Mouse (Mus musculus) liver, embryonic 16.5 days (tissue): ENCODE data around the gene Brat1. TPM values are rescaled to one million over a fixed set of nuclear protein-coding genes. Genes with fewer than 3 reads are reported as not detected.
"Not testable (repeated sequence)": the region's sequence is repeated elsewhere in the genome, so short reads cannot be mapped to it uniquely, and the experiment has no call there.

ENCODE experiments used
- ATAC-seq: fragments of 200-750 bp; cut with Nextera tagmentation; 2 replicates; pipeline ENCODE4 v1.8.0; 2017; ENCODE audit warnings: low read depth, mild to moderate bottlenecking, moderate number of reproducible peaks, moderate library complexity
- H3K27ac ChIP-seq: fragments of 300-500 bp; sonication (generic); 2 replicates; pipeline ENCODE4 v1.5.1; 2014; ENCODE audit warnings: mild to moderate bottlenecking, low read length
- H3K27me3 ChIP-seq: fragments of 300-500 bp; sonication (generic); 2 replicates; pipeline ENCODE4 v1.6.1; 2014; ENCODE audit warnings: low read depth, low read length, mixed read lengths; ENCODE audit not compliant: control insufficient read depth, insufficient read depth
- H3K36me3 ChIP-seq: fragments of 300-500 bp; sonication (generic); 2 replicates; pipeline ENCODE4 v1.6.1; 2014; ENCODE audit warnings: mild to moderate bottlenecking; ENCODE audit not compliant: control insufficient read depth, insufficient read depth
- H3K4me1 ChIP-seq: fragments of 300-500 bp; sonication (generic); 2 replicates; pipeline ENCODE4 v1.6.1; 2014; ENCODE audit warnings: low read depth, low read length, mixed read lengths; ENCODE audit not compliant: control insufficient read depth
- H3K4me2 ChIP-seq: fragments of 300-500 bp; sonication (generic); 2 replicates; pipeline ENCODE4 v1.6.1; 2014; ENCODE audit warnings: low read depth, low read length, mixed read lengths
- H3K4me3 ChIP-seq: fragments of 300-500 bp; sonication (generic); 2 replicates; pipeline ENCODE4 v1.5.1; 2014; ENCODE audit warnings: low read depth, mild to moderate bottlenecking, low read length
- H3K9ac ChIP-seq: fragments of 300-500 bp; sonication (generic); 2 replicates; pipeline ENCODE4 v1.6.1; 2014; ENCODE audit warnings: low read depth, low read length
- H3K9me3 ChIP-seq: fragments of 300-500 bp; sonication (generic); replicated peaks from 2 replicates; pipeline ENCODE4 v1.6.1; 2016; ENCODE audit warnings: low read length; ENCODE audit not compliant: control insufficient read depth
- WGBS: fragments of 180-500 bp; shearing (Covaris S2); extraction: QIAGEN DNeasy Blood & Tissue Kit; methylation state at CpG from one replicate; pipeline ENCODE4 v1.1.7; 2014; ENCODE audit not compliant: insufficient replicate concordance; 5-methylcytosine and 5-hydroxymethylcytosine counted together
- polyA plus RNA-seq: library from polyadenylated mRNA; unstranded; fragments of >200 nt; fragmentation: Nextera tagmentation; extraction: Ambion mirVana; gene quantifications from 2 replicates; pipeline ENCODE4 v1.2.1, GENCODE M21; 2015

The Brat1 gene
- polyA plus RNA-seq, 1 experiment from 2014 or later: 7.8 TPM

DNA sequence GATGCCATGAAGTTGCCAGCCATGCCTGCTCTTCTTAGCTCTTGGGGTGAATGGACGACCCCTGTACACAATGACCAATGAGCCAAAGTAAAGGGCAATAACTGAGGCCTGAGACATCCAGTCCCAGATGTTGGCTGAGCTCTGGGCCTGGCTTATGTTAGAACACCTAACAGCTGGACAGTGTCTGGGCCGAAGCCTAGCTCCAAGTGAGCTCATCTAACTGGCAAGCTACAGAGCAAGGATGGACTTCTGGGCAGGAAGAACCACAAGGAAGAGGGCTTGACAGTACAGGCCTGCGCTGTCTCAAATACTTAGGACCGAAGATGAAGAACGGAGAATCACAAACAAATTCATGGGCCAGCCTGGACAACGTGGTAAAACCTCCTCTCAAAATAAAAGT is 32.2 kb upstream of the Brat1 start:
- not testable (repeated sequence) for H3K9ac ChIP-seq, H3K4me3 ChIP-seq, H3K27ac ChIP-seq, H3K9me3 ChIP-seq, H3K4me2 ChIP-seq, ATAC-seq, H3K4me1 ChIP-seq, H3K27me3 ChIP-seq, H3K36me3 ChIP-seq
- WGBS: 72% methylated on average over 6 of the region's 6 CpGs

DNA sequence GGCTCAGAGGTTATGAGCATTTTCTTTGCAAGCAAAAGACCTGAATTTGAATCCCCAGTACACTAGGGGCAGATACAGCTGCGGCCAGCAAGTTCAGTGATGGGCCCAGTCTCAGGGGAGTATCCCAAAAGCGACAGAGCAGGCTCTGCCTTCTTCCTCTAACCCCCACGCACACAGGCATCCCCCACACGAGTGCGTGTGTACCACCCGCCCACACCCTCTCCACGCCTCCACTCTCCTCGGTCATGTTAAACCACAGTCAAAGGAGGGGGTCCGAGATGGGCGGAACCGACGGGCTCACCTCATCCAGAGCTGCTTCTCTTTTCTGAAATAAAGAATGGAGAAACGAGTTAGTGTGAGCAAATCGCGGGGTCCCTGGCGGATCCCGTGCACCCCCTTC is 30.8 kb upstream of the Brat1 start:
- Histone ChIP-seq H3K4me1 (no peaks in the 10 kb centered on the region), H3K9ac (no peak overlapping the region), H3K27ac (no peak overlapping the region), H3K9me3 (0 out of 2 replicates have a peak, but pooled peaks cover 2% of the 10 kb centered on the region), H3K4me3 (no peak overlapping the region), H3K4me2 (no peak overlapping the region), H3K27me3 (no peaks in the 10 kb centered on the region), H3K36me3 (peaks cover 3% of the 10 kb centered on the region)
- WGBS: 68% methylated on average over 17 of the region's 17 CpGs
- no peak for ATAC-seq

DNA sequence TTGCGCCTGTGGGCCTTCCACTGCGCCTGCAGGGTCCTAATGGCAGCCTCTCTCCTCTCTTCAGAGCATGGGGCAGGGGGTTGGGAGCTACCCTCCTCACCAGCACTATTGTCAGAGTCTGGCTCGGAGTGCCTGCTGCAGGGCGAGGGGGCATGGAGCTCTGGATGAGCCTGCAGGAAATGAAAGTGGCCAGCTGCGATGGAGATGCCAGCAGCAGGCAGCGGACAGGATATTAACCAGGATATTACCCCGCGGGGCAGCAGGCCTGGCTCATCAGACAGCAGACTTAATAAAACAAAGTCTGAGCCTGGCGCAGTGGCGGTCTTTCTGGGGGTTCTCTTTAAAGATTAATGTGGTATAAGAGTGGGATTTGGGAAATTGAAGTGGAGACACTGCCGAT is 29.7 kb upstream of the Brat1 start:
- no peak for ATAC-seq
- no peak overlapping the region for H3K4me2 ChIP-seq
- 72% methylated on average over 11 of the region's 11 CpGs for WGBS

DNA sequence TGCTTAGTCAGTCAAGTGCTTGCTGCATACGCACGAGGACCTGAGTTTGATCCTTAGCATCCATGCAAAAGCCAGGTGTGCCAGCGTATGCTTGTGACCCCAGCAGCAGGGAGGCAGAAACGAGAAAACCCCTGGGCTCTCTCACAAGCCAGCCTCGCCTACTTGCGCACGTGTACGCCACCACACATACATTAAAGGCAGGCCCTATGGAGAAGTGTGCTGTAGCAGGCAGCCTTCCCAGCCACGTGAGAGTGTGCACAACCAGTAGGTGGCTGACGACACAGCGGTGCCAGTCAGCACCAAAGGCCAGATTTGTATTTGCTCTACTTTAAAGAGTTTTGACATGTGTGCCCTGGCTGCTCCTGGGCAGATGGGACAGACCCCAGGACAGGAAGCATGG is 29.2 kb upstream of the Brat1 start:
- ATAC-seq: no peak
- H3K9me3 ChIP-seq: no peaks in the 10 kb centered on the region
- H3K27ac ChIP-seq: no peak overlapping the region
- no peak overlapping the region for H3K9ac ChIP-seq
- WGBS: 69% methylated on average over 11 of the region's 11 CpGs
- no peaks in the 10 kb centered on the region for H3K36me3 ChIP-seq
- no peak overlapping the region for H3K4me2 ChIP-seq
- H3K4me1 ChIP-seq: no peaks in the 10 kb centered on the region
- H3K4me3 ChIP-seq: no peak overlapping the region
- no peaks in the 10 kb centered on the region for H3K27me3 ChIP-seq

More for the DNA sequence above, 29.7 kb upstream of the Brat1 start:
- Histone ChIP-seq H3K4me1 (no peaks in the 10 kb centered on the region), H3K9ac (no peak overlapping the region), H3K36me3 (no peaks in the 10 kb centered on the region), H3K27ac (no peak overlapping the region), H3K9me3 (no peaks in the 10 kb centered on the region), H3K27me3 (no peaks in the 10 kb centered on the region), H3K4me3 (no peak overlapping the region)

DNA sequence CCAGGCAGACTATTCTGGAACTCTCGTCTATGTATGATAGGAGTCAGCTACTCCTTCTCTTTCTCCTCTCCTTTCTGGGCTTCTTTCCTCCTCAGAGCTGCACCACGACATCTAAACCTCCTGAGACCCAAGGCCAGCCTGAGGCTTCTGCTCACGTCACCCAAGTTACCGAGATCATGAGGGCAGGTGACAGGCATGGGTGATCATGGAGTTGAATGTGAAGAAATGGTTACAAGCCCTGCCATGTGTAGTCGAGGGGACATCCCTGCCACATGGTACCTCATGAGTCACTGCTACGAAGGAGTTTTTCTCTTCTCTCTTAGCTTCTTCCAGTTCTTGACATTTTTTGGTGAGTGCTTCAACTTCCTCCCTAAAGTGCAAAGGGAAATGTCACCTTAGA is 27.7 kb upstream of the Brat1 start:
- no peak overlapping the region for H3K4me3 ChIP-seq
- no peaks in the 10 kb centered on the region for H3K36me3 ChIP-seq
- H3K9me3 ChIP-seq: no peaks in the 10 kb centered on the region
- H3K4me2 ChIP-seq: no peak overlapping the region
- no peak for ATAC-seq
- WGBS: 67% methylated on average over 6 of the region's 6 CpGs
- H3K27me3 ChIP-seq: no peaks in the 10 kb centered on the region
- no peak overlapping the region for H3K9ac ChIP-seq
- no peak overlapping the region for H3K27ac ChIP-seq
- peaks cover 4% of the 10 kb centered on the region for H3K4me1 ChIP-seq

DNA sequence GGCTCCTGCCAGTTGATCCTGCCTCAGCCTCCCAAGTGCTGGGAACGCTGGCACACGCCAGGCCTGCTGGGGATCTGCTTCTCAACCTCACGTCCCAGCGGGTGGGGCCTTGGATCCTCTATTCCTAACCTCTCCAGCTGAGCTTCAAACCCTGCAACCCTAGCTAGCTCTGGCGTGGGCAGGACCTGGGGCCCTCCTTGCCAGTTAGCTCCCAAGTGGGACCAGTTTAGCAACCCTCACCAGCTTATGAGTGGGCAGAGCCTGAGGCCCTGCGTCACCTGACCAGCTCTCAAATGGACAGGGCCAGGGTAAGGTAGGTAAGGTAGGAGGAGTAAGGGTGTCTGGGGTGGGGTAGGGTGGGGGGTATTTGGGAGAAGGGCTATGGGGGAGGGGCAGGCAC is 24.8 kb upstream of the Brat1 start:
- Histone ChIP-seq H3K4me2 (no peak overlapping the region), H3K4me1 (peaks cover 7% of the 10 kb centered on the region), H3K4me3 (no peak overlapping the region), H3K36me3 (no peaks in the 10 kb centered on the region), H3K9ac (no peak overlapping the region), H3K9me3 (no peaks in the 10 kb centered on the region), H3K27ac (no peak overlapping the region), H3K27me3 (no peaks in the 10 kb centered on the region)
- ATAC-seq: no peak
- WGBS: 78% methylated on average over 6 of the region's 6 CpGs

DNA sequence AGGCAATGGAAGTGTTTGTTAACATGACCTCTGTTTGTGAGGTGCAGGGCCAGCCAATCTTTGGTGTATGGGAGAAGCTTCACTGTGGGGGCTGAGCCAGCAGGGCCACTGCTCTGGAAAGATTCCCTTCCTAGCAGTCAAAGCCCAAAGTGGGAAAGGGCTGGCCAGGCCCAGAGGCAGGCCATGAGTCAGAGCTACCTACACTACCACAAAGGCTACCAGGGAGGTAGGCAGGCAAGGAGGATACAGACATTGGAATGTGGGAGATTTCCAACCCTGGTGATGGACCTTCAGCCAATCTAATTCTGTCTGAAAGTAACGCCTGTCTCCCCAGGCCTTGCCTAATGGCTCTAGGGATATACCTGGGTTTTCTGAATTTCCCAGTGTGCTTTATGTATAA is 23.9 kb upstream of the Brat1 start:
- Histone ChIP-seq H3K27me3 (no peaks in the 10 kb centered on the region), H3K4me3 (no peak overlapping the region), H3K4me1 (peaks cover 7% of the 10 kb centered on the region), H3K9me3 (no peaks in the 10 kb centered on the region), H3K9ac (no peak overlapping the region), H3K4me2 (no peak overlapping the region), H3K27ac (no peak overlapping the region), H3K36me3 (no peaks in the 10 kb centered on the region)
- no peak for ATAC-seq
- WGBS: 64% methylated on average over 1 of the region's 1 CpGs

DNA sequence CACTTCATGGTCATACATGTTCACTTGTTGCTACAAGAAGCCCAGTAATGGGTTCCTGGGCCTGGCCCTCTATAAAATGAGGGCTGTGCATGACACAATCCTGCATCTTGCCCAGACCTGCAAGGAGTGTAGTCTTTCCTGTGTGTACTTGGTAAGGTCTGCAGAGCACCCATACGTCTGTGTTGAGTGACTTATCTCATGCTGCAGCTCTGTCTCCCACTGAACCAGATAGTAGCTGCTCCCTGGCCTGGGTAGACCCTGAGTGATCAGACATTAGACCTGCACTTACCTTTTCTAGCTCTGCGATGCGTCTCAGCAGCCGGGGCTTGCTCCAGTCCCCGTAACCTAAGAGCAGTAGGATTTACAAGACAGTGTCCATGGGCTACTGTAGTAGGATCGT is 22.7 kb upstream of the Brat1 start:
- H3K9ac ChIP-seq: no peak overlapping the region
- H3K4me2 ChIP-seq: no peak overlapping the region
- H3K4me1 ChIP-seq: peaks cover 7% of the 10 kb centered on the region
- H3K27ac ChIP-seq: no peak overlapping the region
- ATAC-seq: peak; percentile 54
- no peaks in the 10 kb centered on the region for H3K36me3 ChIP-seq
- no peaks in the 10 kb centered on the region for H3K27me3 ChIP-seq
- WGBS: 50% methylated on average over 6 of the region's 6 CpGs
- H3K4me3 ChIP-seq: no peak overlapping the region
- H3K9me3 ChIP-seq: no peaks in the 10 kb centered on the region

DNA sequence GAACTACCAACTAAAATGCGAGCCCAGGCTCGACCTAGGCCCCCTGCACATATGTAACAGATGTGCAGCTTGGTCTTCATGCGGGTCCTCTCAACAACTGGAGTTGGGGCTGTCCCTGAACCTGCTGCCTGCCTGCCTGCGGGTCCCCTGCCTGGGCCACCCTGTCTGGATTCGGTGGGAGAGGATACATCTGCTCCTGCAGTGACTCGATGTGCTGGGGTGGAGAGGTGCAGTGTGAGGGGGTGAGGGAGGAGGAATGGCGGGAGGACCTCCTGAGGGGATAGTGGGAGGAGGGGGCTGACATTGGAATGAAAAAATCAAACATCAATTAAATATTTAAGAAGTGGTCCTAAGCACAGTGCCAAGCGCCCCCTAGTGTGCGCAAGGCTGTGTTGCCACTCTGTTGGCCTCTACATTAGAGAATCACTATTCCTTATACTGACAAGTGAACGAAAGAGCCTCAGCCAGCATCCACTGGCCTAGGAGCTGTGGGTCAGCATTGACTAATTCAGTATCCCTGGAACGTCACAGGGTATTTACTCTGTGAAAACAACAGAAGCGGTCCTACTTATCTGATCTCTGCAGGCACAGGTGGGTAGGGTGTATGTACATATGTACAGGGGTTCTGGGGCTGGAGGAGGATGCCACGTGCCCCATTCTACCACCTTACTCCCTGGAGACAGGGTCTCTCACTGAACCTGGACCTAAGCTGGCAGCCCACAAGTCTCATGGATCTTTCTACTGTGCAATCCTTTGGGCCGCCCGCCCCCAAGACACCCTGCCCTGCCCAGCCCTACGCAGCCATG is 20.3 kb upstream of the Brat1 start:
- Histone ChIP-seq H3K9ac (no peak overlapping the region), H3K36me3 (no peaks in the 10 kb centered on the region), H3K9me3 (no peaks in the 10 kb centered on the region), H3K27ac (no peak overlapping the region), H3K4me3 (no peak overlapping the region), H3K4me2 (no peak overlapping the region), H3K27me3 (no peaks in the 10 kb centered on the region), H3K4me1 (peaks cover 7% of the 10 kb centered on the region)
- ATAC-seq: no peak
- 60% methylated on average over 16 of the region's 16 CpGs for WGBS
